Mouse (Mus musculus): ENCODE measurements around the gene Pdgfra.

DNA sequence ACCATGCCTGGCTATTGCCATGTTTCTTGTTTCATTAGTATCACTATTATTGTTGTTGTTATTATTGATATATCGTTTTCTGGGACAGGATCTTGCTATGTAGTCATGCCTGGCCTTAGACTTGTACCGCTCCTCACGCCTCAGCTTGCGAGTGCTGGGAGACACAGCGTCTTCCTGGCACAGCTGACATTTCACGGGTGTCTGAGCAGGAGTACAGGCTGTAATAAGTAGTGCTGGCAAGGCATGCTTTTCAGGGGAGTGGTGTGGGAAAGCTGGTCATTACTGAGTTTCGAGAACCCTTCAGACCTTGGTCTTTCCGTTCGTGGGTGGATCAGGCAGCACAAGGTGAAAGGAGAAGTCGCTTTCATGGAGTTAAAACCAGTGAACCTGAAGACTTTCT, 19.8 kb downstream of the Pdgfra start:
- TF ChIP-seq CTCF (IDR thresholded peaks at IDR 0.05; ENCODE audit: low read depth, low read length) (no peak), POLR2A (IDR thresholded peaks at IDR 0.05; ENCODE audit: extremely low read depth, insufficient read depth, low read length) (no peak)

Measured in liver, adult 2 months (tissue).